Mouse (Mus musculus): ENCODE measurements at regions not wholly inside any gene's neighbourhood (a gene's known extent, or its start where the extent isn't known, plus 50 kb on each side); places are given as distances from the start of the nearest gene placed in this dataset.

DNA sequence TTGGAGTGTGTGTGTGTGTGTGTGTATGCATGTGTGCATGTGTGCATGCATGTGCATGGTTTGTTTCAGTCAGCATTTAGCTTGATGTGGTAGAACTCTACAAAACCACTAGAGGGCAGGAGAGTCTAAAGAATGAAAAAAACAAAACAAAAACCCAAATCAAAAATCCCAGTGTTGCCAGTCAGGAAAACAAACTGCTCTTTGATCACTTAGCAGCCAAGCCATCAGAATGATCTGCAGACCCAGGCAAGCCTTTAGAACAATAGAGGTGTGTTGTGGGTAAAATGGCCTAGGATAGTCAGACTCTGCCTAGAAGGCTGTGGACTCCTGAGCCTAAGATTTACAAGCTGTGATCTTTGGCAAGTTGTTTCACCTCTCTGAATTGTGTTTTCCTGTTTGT lies 91.7 kb downstream of the Slc30a10 start:
- no peak for DNase-seq (ENCODE audit: low spot score)

DNA sequence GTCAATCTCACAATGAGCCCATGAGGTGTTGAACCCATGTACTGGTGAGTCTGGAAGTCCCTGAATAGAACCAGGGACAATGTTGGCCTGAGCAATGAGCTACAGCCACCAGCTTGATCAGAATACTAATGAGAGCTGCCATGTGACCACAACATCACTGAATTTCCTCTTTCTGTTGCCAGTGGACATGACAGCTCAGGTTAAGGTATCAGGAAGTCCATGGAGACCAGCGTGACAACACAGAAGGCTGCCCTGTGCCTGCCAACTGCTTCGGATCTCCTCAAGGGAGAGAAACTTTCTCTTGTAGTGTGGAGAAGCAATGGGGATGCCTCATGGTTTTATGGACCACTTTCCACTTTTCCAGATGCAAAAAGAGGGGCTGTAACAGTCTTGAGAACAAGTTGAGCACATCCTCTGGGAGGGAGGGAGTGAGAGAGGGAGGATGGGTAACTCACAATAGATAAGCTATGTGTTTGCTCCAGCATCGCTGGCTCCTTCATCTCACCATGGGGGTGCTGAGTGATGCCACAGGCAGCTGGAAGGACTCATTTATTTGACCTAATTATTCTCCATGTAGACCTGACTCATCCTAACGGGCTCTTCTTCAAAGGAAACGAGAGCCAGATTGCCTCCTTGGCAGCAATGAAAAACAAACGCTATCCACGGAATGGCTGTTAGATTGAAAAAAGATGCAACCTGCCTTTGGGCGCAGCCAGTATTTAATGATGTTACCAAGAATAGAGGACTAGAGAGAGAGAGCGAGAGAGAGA lies 118.3 kb downstream of the Slc30a10 start:
- H3K36me3 ChIP-seq (replicated peaks), result no peaks in the 10 kb centered on the region
- H3K4me3 ChIP-seq (ENCODE audit: low read depth, low read length), result no peak overlapping the region
- no peak for ATAC-seq (ENCODE audit: extremely low read depth, insufficient number of reproducible peaks, low FRiP score, poor library complexity, severe bottlenecking)
- DNase-seq (ENCODE audit: low spot score), result no peak
- H3K27me3 ChIP-seq (ENCODE audit: insufficient read depth, low read length), result no peaks in the 10 kb centered on the region
- TF ChIP-seq POLR2AphosphoS5 (IDR thresholded peaks at IDR 0.05; ENCODE audit: insufficient replicate concordance, low read depth, low read length) (no peak), CTCF (IDR thresholded peaks at IDR 0.05; ENCODE audit: low read depth, low read length) (no peak), GATA2 (IDR thresholded peaks at IDR 0.05; ENCODE audit: borderline replicate concordance, low read depth, low read length) (no peak), TAL1 (conservative IDR thresholded peaks at IDR 0.05; ENCODE audit: low read depth, low read length) (no peak), GATA1 (IDR thresholded peaks at IDR 0.05; ENCODE audit: borderline replicate concordance, low read length) (no peak)
- no peaks in the 10 kb centered on the region for H3K4me1 ChIP-seq (ENCODE audit: insufficient read depth, low read depth, low read length)
- no peaks in the 10 kb centered on the region for H3K9me3 ChIP-seq (replicated peaks)

More for the DNA sequence above, 91.7 kb downstream of the Slc30a10 start:
- no peak; the same call in 1 of the 2 replicates for ATAC-seq (ENCODE audit: extremely low read depth, insufficient number of reproducible peaks, low FRiP score, poor library complexity, severe bottlenecking)
- Histone ChIP-seq H3K9me3 (replicated peaks) (0 out of 2 replicates have a peak, but pooled peaks cover 3% of the 10 kb centered on the region), H3K4me3 (ENCODE audit: low read depth, low read length) (no peak overlapping the region), H3K36me3 (replicated peaks) (no peaks in the 10 kb centered on the region), H3K4me1 (ENCODE audit: insufficient read depth, low read depth, low read length) (no peaks in the 10 kb centered on the region), H3K27me3 (ENCODE audit: insufficient read depth, low read length) (no peaks in the 10 kb centered on the region)
- TF ChIP-seq TAL1 (conservative IDR thresholded peaks at IDR 0.05; ENCODE audit: low read depth, low read length) (no peak), POLR2AphosphoS5 (IDR thresholded peaks at IDR 0.05; ENCODE audit: insufficient replicate concordance, low read depth, low read length) (no peak), GATA2 (IDR thresholded peaks at IDR 0.05; ENCODE audit: borderline replicate concordance, low read depth, low read length) (no peak), GATA1 (IDR thresholded peaks at IDR 0.05; ENCODE audit: borderline replicate concordance, low read length) (no peak), CTCF (IDR thresholded peaks at IDR 0.05; ENCODE audit: low read depth, low read length) (no peak)

GRCm38 (mm10) chr1:185574978-185575377 lies 120.3 kb downstream of the Slc30a10 start:
- ATAC-seq (ENCODE audit: extremely low read depth, insufficient number of reproducible peaks, low FRiP score, poor library complexity, severe bottlenecking), result no peak
- no peaks in the 10 kb centered on the region for H3K27me3 ChIP-seq (ENCODE audit: insufficient read depth, low read length)
- no peaks in the 10 kb centered on the region for H3K9me3 ChIP-seq (replicated peaks)
- H3K4me1 ChIP-seq (ENCODE audit: insufficient read depth, low read depth, low read length), result no peaks in the 10 kb centered on the region
- no peaks in the 10 kb centered on the region for H3K36me3 ChIP-seq (replicated peaks)
- H3K4me3 ChIP-seq (ENCODE audit: low read depth, low read length), result no peak overlapping the region
- DNase-seq (ENCODE audit: low spot score), result no peak
- no peak for TF ChIP-seq GATA1 (IDR thresholded peaks at IDR 0.05; ENCODE audit: borderline replicate concordance, low read length)

DNA sequence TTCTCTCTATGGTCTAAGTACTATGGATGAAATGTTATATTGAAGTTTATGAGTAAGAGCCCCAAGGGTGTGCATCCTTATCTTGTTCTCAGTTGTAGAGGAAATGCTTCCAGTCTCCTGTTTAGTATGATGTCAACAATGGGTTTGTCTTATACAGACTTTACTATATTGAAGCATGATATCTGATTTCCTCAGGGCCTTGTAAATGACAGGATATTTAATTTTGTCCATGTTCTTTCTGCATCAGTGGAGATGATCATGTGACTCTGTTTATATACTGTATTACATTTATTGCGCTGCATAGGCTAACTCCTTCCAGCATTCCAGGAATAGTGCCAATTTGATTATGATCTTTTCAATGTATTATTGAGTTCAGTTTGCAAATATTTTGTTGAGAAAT lies 125.2 kb downstream of the Slc30a10 start:
- TF ChIP-seq CTCF (IDR thresholded peaks at IDR 0.05; ENCODE audit: low read depth, low read length), result no peak
- no peaks in the 10 kb centered on the region for H3K27me3 ChIP-seq (ENCODE audit: insufficient read depth, low read length)
- DNase-seq (ENCODE audit: low spot score) (no peak), ATAC-seq (ENCODE audit: extremely low read depth, insufficient number of reproducible peaks, low FRiP score, poor library complexity, severe bottlenecking) (no peak)
- H3K9me3 ChIP-seq (replicated peaks), result no peaks in the 10 kb centered on the region
- no peaks in the 10 kb centered on the region for H3K36me3 ChIP-seq (replicated peaks)
- no peaks in the 10 kb centered on the region for H3K4me1 ChIP-seq (ENCODE audit: insufficient read depth, low read depth, low read length)
- H3K4me3 ChIP-seq (ENCODE audit: low read depth, low read length), result no peak overlapping the region

- no peak for ATAC-seq (ENCODE audit: extremely low read depth, insufficient number of reproducible peaks, low FRiP score, poor library complexity, severe bottlenecking)
- H3K4me1 ChIP-seq (ENCODE audit: insufficient read depth, low read depth, low read length), result no peaks in the 10 kb centered on the region
- no peak for DNase-seq (ENCODE audit: low spot score)
- H3K9me3 ChIP-seq (replicated peaks), result no peaks in the 10 kb centered on the region
- TF ChIP-seq GATA1 (IDR thresholded peaks at IDR 0.05; ENCODE audit: borderline replicate concordance, low read length) (no peak), CTCF (IDR thresholded peaks at IDR 0.05; ENCODE audit: low read depth, low read length) (no peak), POLR2AphosphoS5 (IDR thresholded peaks at IDR 0.05; ENCODE audit: insufficient replicate concordance, low read depth, low read length) (no peak), TAL1 (conservative IDR thresholded peaks at IDR 0.05; ENCODE audit: low read depth, low read length) (no peak)
- H3K27me3 ChIP-seq (ENCODE audit: insufficient read depth, low read length), result no peaks in the 10 kb centered on the region
- H3K36me3 ChIP-seq (replicated peaks), result no peaks in the 10 kb centered on the region
- no peak overlapping the region for H3K4me3 ChIP-seq (ENCODE audit: low read depth, low read length)
These were observed 130.7 kb downstream of the Slc30a10 start for GRCm38 (mm10) chr1:185585191-185585870.

DNA sequence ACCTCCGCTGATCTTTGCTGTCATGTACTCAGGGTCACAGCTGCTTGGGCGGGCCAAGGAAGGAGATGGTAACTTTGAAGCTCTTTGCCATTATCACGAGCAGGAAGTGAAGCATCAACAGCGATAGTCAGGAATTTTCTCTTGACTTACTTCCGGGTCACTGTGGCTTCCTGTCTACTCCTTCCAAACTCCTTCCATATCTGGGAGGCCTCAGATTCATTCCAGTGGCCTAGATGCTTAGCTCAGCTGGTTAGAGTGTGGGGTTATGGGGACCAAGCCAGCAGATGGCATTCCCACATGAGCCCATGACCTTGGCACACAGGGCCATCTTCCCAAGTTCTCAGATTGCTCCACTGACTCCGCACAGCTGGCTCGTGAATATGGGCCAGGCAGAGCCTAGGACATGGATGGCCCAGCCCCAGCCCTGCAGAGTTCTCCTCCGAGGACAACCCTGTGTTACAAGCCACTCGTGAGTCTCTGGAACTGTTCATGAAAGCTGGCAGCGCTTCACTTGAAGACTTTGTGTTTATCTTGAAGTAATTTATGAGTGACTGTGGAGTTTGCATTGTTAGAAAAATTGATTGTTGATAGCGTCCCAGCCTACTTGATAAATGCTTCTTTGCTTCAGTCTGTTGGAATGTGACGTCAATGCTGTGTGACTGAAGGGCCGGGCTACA lies 133.2 kb downstream of the Slc30a10 start:
- Histone ChIP-seq H3K4me3 (ENCODE audit: low read depth, low read length) (no peak overlapping the region), H3K9me3 (replicated peaks) (no peaks in the 10 kb centered on the region), H3K36me3 (replicated peaks) (no peaks in the 10 kb centered on the region), H3K27me3 (ENCODE audit: insufficient read depth, low read length) (no peaks in the 10 kb centered on the region), H3K4me1 (ENCODE audit: insufficient read depth, low read depth, low read length) (no peaks in the 10 kb centered on the region)
- no peak for TF ChIP-seq CTCF (IDR thresholded peaks at IDR 0.05; ENCODE audit: low read depth, low read length)
- no peak for TF ChIP-seq TAL1 (conservative IDR thresholded peaks at IDR 0.05; ENCODE audit: low read depth, low read length)
- no peak for TF ChIP-seq POLR2AphosphoS5 (IDR thresholded peaks at IDR 0.05; ENCODE audit: insufficient replicate concordance, low read depth, low read length)
- TF ChIP-seq GATA1 (IDR thresholded peaks at IDR 0.05; ENCODE audit: borderline replicate concordance, low read length), result no peak
- TF ChIP-seq GATA2 (IDR thresholded peaks at IDR 0.05; ENCODE audit: borderline replicate concordance, low read depth, low read length), result no peak
- ATAC-seq (ENCODE audit: extremely low read depth, insufficient number of reproducible peaks, low FRiP score, poor library complexity, severe bottlenecking) (no peak), DNase-seq (ENCODE audit: low spot score) (no peak)

All from G1E (cell line).